Mouse (Mus musculus) lung, embryonic 14.5 days (tissue): Measurements from ENCODE around the gene Cass4. TPM values are rescaled to one million over a fixed set of nuclear protein-coding genes. Genes with fewer than 3 reads are reported as not detected.

Experiments
- ATAC-seq: fragments of 200-750 bp; cut with Nextera tagmentation; 2 replicates; pipeline ENCODE4 v1.8.0; 2017; ENCODE audit warnings: mild to moderate bottlenecking, moderate TSS enrichment, moderate library complexity; ENCODE audit not compliant: insufficient read depth
- DNase-seq: peaks from one replicate; pipeline ENCODE4 v3.0.0-alpha.2; 2015
- H3K27ac ChIP-seq: fragments of 300-500 bp; sonication (generic); 2 replicates; pipeline ENCODE4 v1.5.1; 2014; ENCODE audit warnings: low read depth, mild to moderate bottlenecking, moderate library complexity
- H3K27me3 ChIP-seq: fragments of 300-500 bp; sonication (generic); 2 replicates; pipeline ENCODE4 v1.6.1; 2014; ENCODE audit warnings: low read length, control low read depth; ENCODE audit not compliant: insufficient read depth
- H3K36me3 ChIP-seq: fragments of 300-500 bp; sonication (generic); 2 replicates; pipeline ENCODE4 v1.6.1; 2014; ENCODE audit warnings: control low read depth; ENCODE audit not compliant: insufficient read depth
- H3K4me1 ChIP-seq: fragments of 300-500 bp; sonication (generic); 2 replicates; pipeline ENCODE4 v1.6.1; 2014; ENCODE audit warnings: antibody characterized with exemption, control low read depth; ENCODE audit not compliant: insufficient read depth
- H3K4me2 ChIP-seq: fragments of 300-500 bp; sonication (generic); 2 replicates; pipeline ENCODE4 v1.6.1; 2014; ENCODE audit warnings: mild to moderate bottlenecking
- H3K4me3 ChIP-seq: fragments of 300-500 bp; sonication (generic); 2 replicates; pipeline ENCODE4 v1.5.1; 2014; ENCODE audit warnings: low read depth, low read length
- H3K9ac ChIP-seq: fragments of 300-500 bp; sonication (generic); 2 replicates; pipeline ENCODE4 v1.6.1; 2014
- H3K9me3 ChIP-seq: fragments of 300-500 bp; sonication (generic); 2 replicates; pipeline ENCODE4 v1.6.1; 2016; ENCODE audit warnings: low read depth, low read length, control low read depth
- CTCF ChIP-seq: IDR thresholded peaks from 2 replicates; pipeline ENCODE4 v1.5.1; 2016; ENCODE audit warnings: antibody characterized with exemption, low read depth
- WGBS: fragments of 180-500 bp; shearing (Covaris S2); extraction: QIAGEN DNeasy Blood & Tissue Kit; methylation state at CpG from one replicate; pipeline ENCODE4 v1.1.7; 2014; 5-methylcytosine and 5-hydroxymethylcytosine counted together
- polyA plus RNA-seq: library from polyadenylated mRNA; unstranded; fragments of >200 nt; fragmentation: Nextera tagmentation; extraction: Ambion mirVana; gene quantifications from 2 replicates; pipeline ENCODE4 v1.2.1, GENCODE M21; 2014

The Cass4 gene
- polyA plus RNA-seq, 1 experiment from 2014 or later, result 2.6 TPM

GRCm38 (mm10) chr2:172371258-172371657 is 22.3 kb upstream of the Cass4 start:
- peaks cover 58% of the 10 kb centered on the region for H3K36me3 ChIP-seq
- H3K27me3 ChIP-seq, result no peaks in the 10 kb centered on the region
- H3K27ac ChIP-seq, result peak overlapping the region; percentile 78
- 0% methylated on average over 11 of the region's 11 CpGs for WGBS
- H3K4me1 ChIP-seq, result peaks cover 15% of the 10 kb centered on the region; the same call in 1 of the 2 replicates
- DNase-seq (no peak), ATAC-seq (no peak)
- no peaks in the 10 kb centered on the region for H3K9me3 ChIP-seq
- peak overlapping the region; percentile 81 for H3K4me2 ChIP-seq
- no peak for TF ChIP-seq CTCF
- H3K4me3 ChIP-seq, result peak overlapping the region; percentile 95
- peak overlapping the region; percentile 92 for H3K9ac ChIP-seq

GRCm38 (mm10) chr2:172376551-172376950 is 17.0 kb upstream of the Cass4 start:
- no peak overlapping the region for H3K9ac ChIP-seq
- H3K4me3 ChIP-seq, result no peak overlapping the region
- no peak overlapping the region for H3K4me2 ChIP-seq
- DNase-seq, result no peak
- H3K27me3 ChIP-seq, result no peaks in the 10 kb centered on the region
- TF ChIP-seq CTCF, result no peak
- H3K9me3 ChIP-seq, result no peaks in the 10 kb centered on the region
- no peak overlapping the region for H3K27ac ChIP-seq
- H3K36me3 ChIP-seq, result peaks cover 89% of the 10 kb centered on the region
- WGBS, result 80% methylated on average over 4 of the region's 4 CpGs
- ATAC-seq, result no peak
- peaks cover 3% of the 10 kb centered on the region; the same call in 1 of the 2 replicates for H3K4me1 ChIP-seq

GRCm38 (mm10) chr2:172376999-172377515 is 16.5 kb upstream of the Cass4 start:
- ATAC-seq (no peak), DNase-seq (no peak)
- H3K4me2 ChIP-seq, result no peak overlapping the region
- H3K4me3 ChIP-seq, result no peak overlapping the region
- WGBS, result 51% methylated on average over 5 of the region's 5 CpGs
- no peaks in the 10 kb centered on the region for H3K4me1 ChIP-seq
- H3K27ac ChIP-seq, result no peak overlapping the region
- no peaks in the 10 kb centered on the region for H3K27me3 ChIP-seq
- H3K36me3 ChIP-seq, result peaks cover 94% of the 10 kb centered on the region
- TF ChIP-seq CTCF, result no peak
- H3K9me3 ChIP-seq, result no peaks in the 10 kb centered on the region
- H3K9ac ChIP-seq, result no peak overlapping the region

- Histone ChIP-seq H3K4me2 (no peak overlapping the region), H3K9ac (no peak overlapping the region), H3K36me3 (peaks cover 88% of the 10 kb centered on the region), H3K4me1 (no peaks in the 10 kb centered on the region), H3K9me3 (no peaks in the 10 kb centered on the region), H3K27me3 (no peaks in the 10 kb centered on the region), H3K4me3 (no peak overlapping the region), H3K27ac (no peak overlapping the region)
- TF ChIP-seq CTCF, result peak; percentile 70
- peak; percentile 76 for DNase-seq
- no peak for ATAC-seq
- 71% methylated on average over 7 of the region's 7 CpGs for WGBS
These were observed 15.3 kb upstream of the Cass4 start for GRCm38 (mm10) chr2:172378332-172378731.

GRCm38 (mm10) chr2:172380513-172380912 is 13.1 kb upstream of the Cass4 start:
- Histone ChIP-seq H3K27ac (no peak overlapping the region), H3K9me3 (no peaks in the 10 kb centered on the region), H3K9ac (no peak overlapping the region), H3K36me3 (peaks cover 66% of the 10 kb centered on the region), H3K4me1 (no peaks in the 10 kb centered on the region), H3K4me2 (no peak overlapping the region), H3K4me3 (no peak overlapping the region), H3K27me3 (no peaks in the 10 kb centered on the region)
- DNase-seq (no peak), ATAC-seq (no peak)
- WGBS, result 92% methylated on average over 17 of the region's 17 CpGs
- no peak for TF ChIP-seq CTCF

GRCm38 (mm10) chr2:172381341-172381740 is 12.3 kb upstream of the Cass4 start:
- no peaks in the 10 kb centered on the region for H3K27me3 ChIP-seq
- 87% methylated on average over 11 of the region's 11 CpGs for WGBS
- H3K4me1 ChIP-seq, result no peaks in the 10 kb centered on the region
- no peak for TF ChIP-seq CTCF
- H3K36me3 ChIP-seq, result peaks cover 58% of the 10 kb centered on the region
- H3K9me3 ChIP-seq, result no peaks in the 10 kb centered on the region
- ATAC-seq, result no peak
- DNase-seq, result no peak
- H3K9ac ChIP-seq, result no peak overlapping the region
- H3K4me2 ChIP-seq, result no peak overlapping the region
- no peak overlapping the region for H3K4me3 ChIP-seq
- H3K27ac ChIP-seq, result no peak overlapping the region

- no peaks in the 10 kb centered on the region for H3K4me1 ChIP-seq
- no peaks in the 10 kb centered on the region for H3K9me3 ChIP-seq
- DNase-seq (no peak), ATAC-seq (no peak)
- peaks cover 52% of the 10 kb centered on the region for H3K36me3 ChIP-seq
- TF ChIP-seq CTCF, result no peak
- H3K4me2 ChIP-seq, result no peak overlapping the region
- 75% methylated on average over 12 of the region's 12 CpGs for WGBS
- no peak overlapping the region for H3K27ac ChIP-seq
- H3K4me3 ChIP-seq, result no peak overlapping the region
- no peaks in the 10 kb centered on the region for H3K27me3 ChIP-seq
- H3K9ac ChIP-seq, result no peak overlapping the region
These were observed 11.7 kb upstream of the Cass4 start for GRCm38 (mm10) chr2:172381898-172382297.
